Mouse (Mus musculus) T-helper 2 cell (primary cell): ENCODE measurements around the gene Grhpr.

Experiments
- in situ Hi-C: fragments of 300-600 bp; cut with MboI, MseI; formaldehyde crosslinking; loops from one replicate; pipeline ENCODE4 v1.15.1; 2025; ENCODE audit warnings: high pct_unique_total_duplicates

The Grhpr gene

DNA sequence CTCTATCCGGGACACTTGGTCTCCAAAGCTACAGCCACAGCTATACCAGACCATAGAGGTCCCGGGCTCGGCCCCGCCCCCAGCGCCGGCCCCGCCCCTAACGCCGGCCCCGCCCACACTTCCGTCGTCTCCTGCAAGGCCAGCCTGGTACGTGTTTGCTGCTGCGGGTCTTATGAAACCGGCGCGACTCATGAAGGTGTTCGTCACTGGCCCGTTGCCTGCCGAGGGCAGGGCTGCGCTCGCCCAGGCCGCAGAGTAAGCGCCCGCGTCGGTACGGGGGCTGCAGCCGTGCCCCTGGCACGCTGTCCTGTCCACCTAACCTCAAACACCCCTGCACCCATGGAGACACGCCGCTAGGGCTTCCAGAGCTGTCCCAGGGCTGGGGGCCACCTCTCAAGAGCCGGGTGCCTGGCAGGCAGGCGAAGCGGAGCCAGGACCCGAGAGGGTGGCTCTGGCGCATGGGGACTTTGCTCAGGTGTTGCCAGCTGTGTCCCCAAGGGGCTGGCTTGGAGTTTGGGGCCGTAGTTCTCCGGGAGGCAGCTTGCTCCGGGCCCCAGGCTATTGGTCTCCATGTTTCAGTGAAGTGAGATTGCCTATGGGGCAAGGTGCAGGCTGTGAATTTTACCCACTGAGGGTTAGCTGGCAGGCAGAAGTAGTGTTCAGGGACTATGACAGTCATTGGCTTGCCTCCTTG is at the start of gene Grhpr:
TSS of gene Grhpr (plus strand) at position 116 of the 694 bp plus-strand sequence.
- in situ Hi-C loops, result no loop called here

- in situ Hi-C loops, result loop anchor here (25.0 kb wide), 1 partner anchor 394 kb away; no protein-coding TSS in a partner anchor
These were observed 49.5 kb upstream of the Grhpr start for GRCm38 (mm10) chr4:44931732-44932131.

DNA sequence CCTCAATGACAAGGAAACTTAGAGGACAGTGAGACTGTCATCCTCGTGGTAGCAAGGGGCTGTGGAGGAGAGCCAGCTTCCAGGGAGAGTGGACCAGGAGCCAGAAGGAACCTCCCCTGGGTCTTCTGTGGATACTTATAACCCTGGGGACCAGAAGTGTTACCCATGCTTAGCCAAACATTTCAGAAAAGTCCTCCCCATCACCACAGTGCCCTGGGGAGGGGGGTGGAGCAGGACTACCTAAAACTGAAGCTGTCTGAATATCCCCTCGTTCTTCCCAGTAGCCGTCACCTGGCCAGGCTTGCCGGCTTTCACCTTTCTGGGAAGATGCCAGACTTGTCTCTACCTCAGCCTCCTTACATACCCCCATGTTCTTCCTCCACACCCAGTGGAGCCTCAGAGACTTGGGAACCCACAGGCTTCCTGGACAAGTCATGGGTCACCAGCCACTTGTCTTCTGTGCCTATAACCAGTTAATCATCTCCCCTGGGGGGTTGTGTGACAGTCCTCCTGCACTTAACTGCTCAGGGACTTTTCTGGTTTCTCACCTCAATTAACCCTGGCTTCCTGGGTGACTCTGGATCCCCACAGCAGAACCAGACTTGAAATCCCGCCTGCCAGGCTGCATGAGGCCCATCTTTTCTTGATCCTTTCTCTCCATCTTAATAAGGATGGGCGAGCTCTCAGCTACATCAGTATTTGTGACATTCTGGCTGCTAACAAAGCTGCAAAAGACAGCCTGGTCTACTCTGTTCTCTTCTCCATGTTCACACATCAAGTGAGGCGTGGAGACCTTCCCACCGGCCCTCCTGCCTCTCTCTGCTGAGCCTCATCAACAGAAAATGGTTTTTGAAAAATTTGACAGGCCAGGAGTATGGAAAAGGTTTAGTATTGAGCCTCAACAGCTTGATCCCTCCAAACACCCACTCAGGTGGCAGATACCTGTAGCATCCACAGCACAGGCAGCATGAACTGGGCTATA is 42.5 kb upstream of the Grhpr start:
- in situ Hi-C loops, result loop anchor here (25.0 kb wide), 1 partner anchor 401 kb away; no protein-coding TSS in a partner anchor

GRCm38 (mm10) chr4:44939576-44940249 is 41.5 kb upstream of the Grhpr start:
- in situ Hi-C loops, result loop anchor here (25.0 kb wide), 1 partner anchor 402 kb away; no protein-coding TSS in a partner anchor

- in situ Hi-C loops, result loop anchor here (25.0 kb wide), 1 partner anchor 403 kb away; no protein-coding TSS in a partner anchor
These were observed 40.9 kb upstream of the Grhpr start for GRCm38 (mm10) chr4:44940286-44940685.

- in situ Hi-C loops, result loop anchor here (25.0 kb wide), 1 partner anchor 405 kb away; no protein-coding TSS in a partner anchor
These were observed 39.0 kb upstream of the Grhpr start for GRCm38 (mm10) chr4:44942237-44942636.

DNA sequence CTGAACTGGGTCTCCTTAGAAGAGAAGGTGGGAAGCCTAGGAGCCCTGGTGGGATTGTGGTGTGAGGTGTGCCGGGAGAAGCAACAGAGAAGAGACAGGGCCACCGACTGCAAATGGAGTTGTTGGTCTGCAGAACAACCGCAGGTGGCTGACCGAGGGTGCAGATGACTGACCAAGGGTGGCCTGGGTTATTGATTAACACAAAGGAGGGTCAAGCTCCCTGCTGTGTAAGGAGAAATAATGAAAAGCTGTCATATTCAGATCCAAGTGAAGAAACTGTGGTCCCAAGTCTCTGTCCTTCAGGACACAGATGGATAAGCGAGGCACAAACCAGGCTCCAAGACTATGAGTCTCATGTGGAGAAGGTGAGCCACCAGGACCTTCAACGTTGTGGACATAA is 37.7 kb upstream of the Grhpr start:
- in situ Hi-C loops, result loop anchor here (25.0 kb wide), 1 partner anchor 406 kb away; no protein-coding TSS in a partner anchor

- in situ Hi-C loops, result loop anchor here (25.0 kb wide), 1 partner anchor 407 kb away; no protein-coding TSS in a partner anchor
These were observed 36.6 kb upstream of the Grhpr start for GRCm38 (mm10) chr4:44944426-44945075.

DNA sequence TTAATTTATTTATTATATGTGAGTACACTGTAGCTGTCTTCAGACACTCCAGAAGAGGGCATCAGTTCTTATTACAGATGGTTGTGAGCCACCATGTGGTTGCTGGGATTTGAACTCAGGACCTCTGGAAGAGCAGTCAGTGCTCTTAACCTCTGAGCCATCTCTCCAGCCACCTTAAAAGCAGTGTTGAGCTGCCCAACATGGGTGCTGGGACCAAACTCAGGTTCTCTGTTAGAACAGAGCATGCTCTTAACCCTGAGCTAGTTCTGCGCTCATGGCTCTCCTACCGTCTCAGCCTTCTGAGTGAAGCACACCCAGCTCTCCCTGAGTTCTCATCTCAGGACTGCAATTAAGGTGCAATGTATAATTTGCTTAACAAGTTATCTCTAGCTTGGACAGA is 35.1 kb upstream of the Grhpr start:
- in situ Hi-C loops, result loop anchor here (25.0 kb wide), 1 partner anchor 409 kb away; no protein-coding TSS in a partner anchor

- in situ Hi-C loops, result loop anchor here (25.0 kb wide), 1 partner anchor 410 kb away; no protein-coding TSS in a partner anchor
These were observed 33.7 kb upstream of the Grhpr start for GRCm38 (mm10) chr4:44947464-44947863.

DNA sequence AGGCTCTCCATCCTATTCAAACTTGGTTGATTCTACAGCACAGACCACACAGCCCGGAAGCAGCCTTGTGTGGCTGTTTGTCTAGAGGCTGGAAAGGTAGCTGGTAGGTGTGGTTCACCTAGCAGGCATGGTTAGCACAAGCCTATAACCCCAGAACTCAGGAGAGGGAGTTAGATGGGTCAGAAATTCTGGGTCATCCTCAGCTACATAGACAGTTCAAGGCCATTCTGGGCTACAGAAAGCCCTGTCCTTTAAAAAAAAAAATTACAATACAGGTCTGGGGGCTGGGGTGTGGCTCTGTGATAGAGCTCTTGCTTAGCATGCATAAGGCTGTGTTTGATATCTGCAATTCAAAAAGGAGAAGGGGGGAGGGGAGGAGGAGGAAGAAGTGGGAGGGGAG is 32.9 kb upstream of the Grhpr start:
- in situ Hi-C loops, result loop anchor here (25.0 kb wide), 1 partner anchor 411 kb away; no protein-coding TSS in a partner anchor

DNA sequence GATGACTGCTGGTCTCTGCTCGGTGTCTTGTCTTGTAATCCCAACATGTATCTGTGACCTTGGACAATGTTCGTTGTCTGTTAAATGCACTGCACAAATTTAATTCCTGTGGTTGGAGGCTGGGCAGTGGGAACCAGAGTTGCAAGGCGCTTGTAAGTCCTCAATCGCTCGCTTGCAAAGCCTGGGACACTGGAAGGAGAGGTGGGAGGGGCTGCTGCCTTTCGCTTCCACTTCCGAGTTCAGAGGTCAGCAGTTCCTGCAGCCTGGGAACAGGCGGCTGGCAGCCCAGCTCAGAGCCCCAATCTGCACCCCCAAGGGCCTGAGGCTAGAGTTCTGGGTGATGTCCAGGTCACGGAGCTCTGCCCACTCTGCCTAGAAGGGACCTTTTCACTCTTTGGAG is 28.2 kb upstream of the Grhpr start:
- in situ Hi-C loops, result no loop called here

DNA sequence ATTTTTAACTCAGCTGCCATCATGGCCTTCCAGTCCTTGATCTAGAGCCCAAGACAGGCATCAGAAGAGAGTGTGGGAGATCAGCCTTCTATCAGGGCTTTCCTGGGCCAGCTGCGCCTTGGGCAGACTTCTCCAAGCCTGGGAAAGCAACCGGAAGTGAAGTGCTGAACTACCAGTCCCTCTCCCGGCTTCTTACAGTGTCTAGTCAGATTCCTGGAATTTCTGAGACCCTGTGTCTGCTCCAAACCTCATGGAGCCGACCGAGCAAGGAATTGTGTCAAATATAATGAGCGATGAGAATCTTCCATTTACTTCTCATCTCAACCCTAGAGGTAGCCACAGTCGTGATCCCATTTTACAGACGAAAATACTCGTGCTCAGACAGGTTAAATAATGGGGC is 22.4 kb upstream of the Grhpr start:
- in situ Hi-C loops, result no loop called here

DNA sequence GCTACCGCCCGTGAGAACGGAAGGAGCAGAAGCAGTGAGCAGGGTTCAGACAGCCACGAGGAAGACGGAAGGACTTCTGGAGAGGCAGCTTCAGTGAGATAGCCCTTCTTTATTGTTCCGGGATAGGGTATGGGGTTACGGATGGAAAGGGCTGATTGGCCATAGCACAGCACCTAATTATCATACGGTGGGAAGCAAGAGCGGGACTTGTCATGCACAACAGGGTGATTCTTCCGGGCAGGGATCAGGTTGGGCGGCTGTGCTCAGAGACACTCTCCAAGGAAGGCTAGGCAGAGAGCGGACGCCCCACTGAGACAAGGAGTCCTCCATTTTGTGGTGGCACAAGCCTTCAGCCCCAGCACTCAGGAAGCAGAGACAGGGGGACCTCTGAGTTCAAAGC is 22.0 kb upstream of the Grhpr start:
- in situ Hi-C loops, result no loop called here

GRCm38 (mm10) chr4:44963156-44963555 is 18.0 kb upstream of the Grhpr start:
- in situ Hi-C loops, result no loop called here

DNA sequence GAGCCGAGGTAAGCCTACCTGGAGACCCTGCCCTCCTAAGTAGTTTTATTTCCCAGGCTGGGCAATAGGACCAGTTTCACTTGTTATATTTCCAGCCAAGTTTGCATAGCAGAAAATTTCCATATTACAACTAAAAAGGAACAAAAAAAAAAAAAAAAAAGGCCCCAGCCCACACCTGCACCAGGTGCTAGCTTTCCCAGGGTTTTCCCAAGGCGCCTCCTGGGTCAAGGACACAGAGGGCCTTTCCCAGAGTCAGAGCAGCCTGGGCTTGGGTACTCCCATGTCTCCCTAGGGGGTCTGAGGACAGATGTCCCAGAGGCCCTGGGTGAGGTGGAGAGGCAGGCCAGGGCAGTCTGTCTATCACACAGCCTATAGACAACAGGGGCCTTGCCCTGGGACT is 16.0 kb upstream of the Grhpr start:
- in situ Hi-C loops, result no loop called here

DNA sequence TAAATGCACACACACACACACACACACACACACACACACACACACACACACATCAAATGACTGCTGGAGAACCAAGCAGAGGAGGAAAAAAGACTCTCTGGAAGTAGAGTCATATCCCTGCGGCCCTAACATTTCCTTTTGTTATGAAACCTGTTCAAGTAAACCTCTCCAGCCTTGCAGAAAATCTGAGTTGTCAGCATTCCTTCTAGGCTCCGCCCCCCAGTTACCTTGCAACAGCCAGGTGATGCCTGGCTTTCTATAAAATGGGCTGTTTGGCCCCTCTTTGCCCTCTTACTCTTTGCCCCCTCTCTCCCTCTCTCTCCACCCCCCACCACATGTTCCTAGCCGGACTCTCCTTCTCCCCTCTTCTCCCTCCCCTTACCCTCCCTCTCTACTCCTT is 15.5 kb upstream of the Grhpr start:
- in situ Hi-C loops, result no loop called here

DNA sequence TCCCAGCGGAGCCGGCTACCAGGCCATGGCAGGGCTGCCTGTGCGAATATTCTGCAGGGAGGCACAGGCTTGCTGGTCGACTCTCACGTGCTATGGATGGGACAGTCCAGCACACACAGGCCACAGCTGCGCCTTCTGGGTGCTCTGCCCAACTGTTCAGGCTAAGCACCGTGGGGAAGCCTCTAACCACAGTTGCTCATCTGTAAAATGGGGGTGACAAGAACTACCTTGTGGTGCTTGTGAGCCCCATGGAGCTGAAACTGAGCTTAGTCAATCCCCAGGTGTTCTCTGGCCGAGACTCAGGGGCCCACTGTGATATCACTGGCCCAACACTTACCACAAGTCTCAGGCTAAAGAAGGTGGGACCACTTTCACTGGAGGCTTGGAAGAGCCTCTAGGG is 13.8 kb upstream of the Grhpr start:
- in situ Hi-C loops, result no loop called here

- in situ Hi-C loops, result loop anchor here (5.0 kb wide), 1 partner anchor 42 kb away; the partner anchor contains the start of gene Zbtb5
These were observed 11.1 kb upstream of the Grhpr start for GRCm38 (mm10) chr4:44970056-44970455.

DNA sequence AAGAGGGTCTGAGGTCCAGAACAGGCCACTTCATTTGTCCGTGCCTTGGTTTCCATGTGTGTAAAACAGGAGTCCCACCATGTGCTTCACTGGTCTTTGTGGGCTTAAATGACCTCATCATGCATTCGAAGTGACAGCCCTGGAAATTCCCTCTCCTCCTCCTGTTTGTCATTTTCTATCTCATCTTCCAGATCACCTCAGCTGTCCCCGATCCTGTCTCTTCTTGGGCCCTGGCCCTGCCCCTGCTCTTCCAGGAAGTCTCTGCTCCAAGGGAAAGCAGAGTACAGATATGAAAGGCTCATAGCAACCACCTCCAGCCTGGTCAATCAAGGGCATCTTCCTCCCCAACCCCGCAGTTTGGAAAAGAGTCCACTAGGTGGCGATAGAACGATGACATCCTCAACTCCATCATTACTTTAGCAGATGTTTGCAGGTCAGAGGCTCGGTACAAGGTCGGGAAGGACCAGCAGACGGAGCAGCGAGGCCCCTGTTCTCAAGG is 10.5 kb upstream of the Grhpr start:
- in situ Hi-C loops, result loop anchor here (5.0 kb wide), 1 partner anchor 42 kb away; the partner anchor contains the start of gene Zbtb5
